Mouse (Mus musculus) layer of hippocampus, adult 11-12 months (tissue): ENCODE measurements around the gene Sgo1.

Experiments
- DNase-seq: peaks from one replicate; pipeline ENCODE4 v3.0.0; 2022; ENCODE audit warnings: low spot score

Gene Sgo1

DNA sequence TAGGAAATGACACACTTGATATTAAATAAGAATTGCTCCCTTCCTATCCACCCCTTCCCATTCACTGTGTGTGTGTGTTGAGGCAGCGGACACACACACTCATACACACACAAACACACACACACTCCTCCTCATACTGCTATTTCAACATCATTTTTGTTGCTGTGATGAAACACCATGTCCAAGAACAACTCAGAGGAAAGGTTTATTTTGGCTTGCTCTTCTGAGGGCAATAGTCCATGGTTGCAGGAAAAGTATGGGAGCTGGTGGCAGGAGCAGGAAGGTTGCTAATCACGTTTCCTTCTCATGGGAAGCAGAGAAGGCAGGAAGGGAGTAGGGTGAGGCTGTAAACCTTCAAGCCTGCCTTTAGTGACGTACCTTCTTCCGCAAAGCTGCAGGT lies 45.8 kb downstream of the Sgo1 start:
- no peak for DNase-seq

DNA sequence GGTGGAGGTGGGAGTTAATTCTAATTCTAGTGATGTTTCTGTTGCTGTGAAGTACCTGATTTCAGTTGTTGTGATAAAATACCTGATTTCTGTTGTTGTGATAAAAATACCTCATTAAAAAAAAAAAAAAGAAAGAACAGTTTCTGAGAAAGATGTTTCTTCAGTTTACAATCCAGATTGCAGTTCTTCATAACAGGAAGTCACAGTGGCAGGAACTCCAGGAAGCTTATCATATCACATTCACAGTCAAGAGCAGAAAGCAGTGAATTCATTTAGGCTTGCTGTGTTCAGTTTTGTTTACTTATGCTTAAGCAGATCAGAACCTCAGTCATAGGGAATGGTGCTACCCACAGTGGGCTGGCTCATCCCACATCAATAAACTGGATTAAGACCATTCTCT lies 57.8 kb downstream of the Sgo1 start:
- no peak for DNase-seq

DNA sequence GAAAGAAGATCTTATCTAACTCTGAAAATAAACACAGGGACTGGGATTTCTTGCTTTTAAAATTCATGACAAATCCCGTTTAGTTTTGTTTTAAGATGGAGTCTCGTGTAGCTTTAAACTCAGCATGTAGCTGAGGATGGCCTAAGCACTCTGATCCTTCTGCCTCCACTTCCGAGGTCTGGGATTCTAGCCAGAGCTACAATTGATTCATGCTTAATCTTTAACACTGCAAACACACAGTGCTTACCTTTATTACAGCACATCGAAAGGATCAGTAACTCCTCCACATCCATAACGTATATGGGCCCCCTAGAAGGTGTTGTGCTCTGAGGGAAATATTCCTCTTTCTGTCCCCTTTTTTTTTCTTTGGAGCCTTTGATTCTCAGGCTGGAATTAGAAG lies 61.0 kb downstream of the Sgo1 start:
- no peak for DNase-seq

DNA sequence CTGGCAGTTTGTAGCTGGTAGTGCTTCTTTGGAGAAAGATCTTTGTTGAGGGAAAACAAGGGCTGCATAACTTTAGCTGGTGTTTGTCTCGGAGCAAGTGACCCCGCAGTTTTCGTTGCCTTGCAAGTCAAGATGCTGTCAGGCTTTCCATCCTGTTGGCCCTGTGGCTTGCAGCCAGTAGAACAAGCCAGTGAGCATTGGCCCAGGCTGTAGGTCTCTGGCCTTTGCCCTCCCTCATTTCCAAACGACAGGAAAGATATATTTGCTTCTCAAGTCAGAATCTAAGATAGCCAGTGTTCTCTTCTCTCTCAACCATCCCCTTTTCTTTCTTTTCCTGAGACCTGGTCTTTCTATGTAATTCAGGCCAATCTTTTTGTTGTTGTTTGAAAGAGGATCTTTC lies 61.6 kb downstream of the Sgo1 start:
- no peak for DNase-seq

DNA sequence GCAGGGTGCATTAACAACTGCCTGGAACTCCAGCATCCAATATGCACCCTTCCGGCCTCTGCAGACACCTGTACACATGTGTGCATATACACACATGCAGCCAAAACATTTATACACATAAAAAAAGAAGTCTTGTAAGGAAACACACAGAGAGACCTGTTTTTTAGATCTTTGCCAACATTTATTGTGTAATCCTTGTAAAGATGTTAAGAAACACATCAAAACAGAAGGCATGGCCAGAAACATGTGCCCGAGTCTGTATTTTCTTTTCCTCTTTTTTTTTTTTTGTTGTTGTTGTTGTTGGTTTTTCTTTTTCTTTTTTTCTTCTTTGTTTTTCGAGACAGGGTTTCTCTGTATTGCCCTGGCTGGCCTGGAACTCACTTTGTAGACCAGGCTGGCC lies 63.0 kb downstream of the Sgo1 start:
- no peak for DNase-seq
